Mouse (Mus musculus): ENCODE results near the gene Nrxn1. TPM values are rescaled to one million over a fixed set of nuclear protein-coding genes. Genes with fewer than 3 reads are reported as not detected.

The Nrxn1 gene
- polyA plus RNA-seq, 1 experiment: not detected

DNA sequence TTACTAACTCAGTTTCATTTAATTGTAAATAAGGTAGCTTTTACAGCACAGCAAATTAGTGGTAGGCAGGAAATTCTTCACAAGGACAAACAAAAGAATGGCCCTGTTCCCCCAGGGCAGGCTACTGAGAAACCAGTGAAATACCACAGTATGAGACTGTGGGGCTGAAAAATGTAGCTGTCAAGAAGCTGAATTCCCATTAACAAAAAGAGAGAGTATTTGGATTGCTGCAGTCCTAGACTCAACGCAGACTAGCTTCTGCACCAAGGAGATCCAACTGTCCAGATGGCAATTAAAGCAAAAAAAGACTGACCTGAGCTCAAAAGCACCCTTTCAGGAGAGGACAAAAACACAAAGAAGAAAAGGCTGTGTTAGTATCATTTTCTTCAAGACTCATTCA, 324.7 kb downstream of the Nrxn1 start:
- H3K36me3 ChIP-seq (ENCODE audit: control insufficient read depth): no peaks in the 10 kb centered on the region
- TF ChIP-seq TAL1 (IDR thresholded peaks at IDR 0.05; ENCODE audit: low read length): no peak
- no peaks in the 10 kb centered on the region for H3K27me3 ChIP-seq (ENCODE audit: control insufficient read depth)
- H3K4me3 ChIP-seq (replicated peaks): no peak overlapping the region
- H3K9me3 ChIP-seq (ENCODE audit: control insufficient read depth, low read length): peaks cover 2% of the 10 kb centered on the region; the same call in 1 of the 2 replicates
- no peaks in the 10 kb centered on the region for H3K4me1 ChIP-seq (ENCODE audit: control insufficient read depth)

DNA sequence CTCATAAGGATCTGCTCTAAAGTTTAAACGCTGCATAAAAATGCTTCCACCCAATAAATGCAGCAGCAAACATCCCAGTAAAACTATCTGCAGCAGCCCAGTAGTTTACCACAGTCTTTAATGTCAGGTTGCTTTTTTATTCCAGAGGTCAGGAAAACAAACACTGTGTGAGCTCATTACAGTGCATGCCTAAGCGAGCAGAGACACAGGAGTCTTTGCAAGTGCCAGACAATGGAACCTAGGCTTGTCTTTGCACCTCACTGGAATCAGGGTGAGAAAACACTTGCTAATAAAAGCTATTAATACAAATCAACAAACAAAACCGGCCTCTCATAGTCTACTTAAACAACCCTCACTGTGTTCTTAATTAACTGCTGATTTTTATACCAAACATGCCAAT, 365.7 kb downstream of the Nrxn1 start:
- no peaks in the 10 kb centered on the region for H3K36me3 ChIP-seq (ENCODE audit: control insufficient read depth)
- no peak overlapping the region for H3K4me3 ChIP-seq (replicated peaks)
- no peaks in the 10 kb centered on the region for H3K9me3 ChIP-seq (ENCODE audit: control insufficient read depth, low read length)
- H3K4me1 ChIP-seq (ENCODE audit: control insufficient read depth): no peaks in the 10 kb centered on the region
- no peak for TF ChIP-seq TAL1 (IDR thresholded peaks at IDR 0.05; ENCODE audit: low read length)
- no peak for TF ChIP-seq GATA1 (IDR thresholded peaks at IDR 0.05; ENCODE audit: low read length)
- H3K27me3 ChIP-seq (ENCODE audit: control insufficient read depth): no peaks in the 10 kb centered on the region

DNA sequence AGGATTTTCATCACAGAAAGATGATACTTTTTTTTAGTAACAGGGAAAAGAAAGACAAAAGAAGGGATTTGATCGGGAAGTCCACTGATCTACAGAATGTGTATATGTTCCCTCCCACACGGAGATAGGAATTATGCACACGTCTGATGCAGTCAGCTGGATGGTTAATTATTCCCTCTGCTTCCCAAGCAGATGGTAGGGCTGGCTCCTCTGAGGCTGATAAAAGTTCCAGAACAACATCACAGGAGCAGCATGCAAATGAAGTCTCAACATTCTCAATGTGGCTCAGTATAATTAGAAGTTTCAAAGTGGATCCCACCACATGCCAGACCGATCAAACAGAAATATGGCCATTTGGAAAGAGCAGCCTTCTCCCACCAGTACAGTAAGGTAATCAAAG, 388.1 kb downstream of the Nrxn1 start:
- Histone ChIP-seq H3K36me3 (ENCODE audit: control insufficient read depth) (no peaks in the 10 kb centered on the region), H3K4me3 (replicated peaks) (no peak overlapping the region), H3K27me3 (ENCODE audit: control insufficient read depth) (no peaks in the 10 kb centered on the region), H3K9me3 (ENCODE audit: control insufficient read depth, low read length) (peaks cover 7% of the 10 kb centered on the region; the same call in 1 of the 2 replicates), H3K4me1 (ENCODE audit: control insufficient read depth) (no peaks in the 10 kb centered on the region)
- TF ChIP-seq TAL1 (IDR thresholded peaks at IDR 0.05; ENCODE audit: low read length) (no peak), GATA1 (IDR thresholded peaks at IDR 0.05; ENCODE audit: low read length) (no peak)

DNA sequence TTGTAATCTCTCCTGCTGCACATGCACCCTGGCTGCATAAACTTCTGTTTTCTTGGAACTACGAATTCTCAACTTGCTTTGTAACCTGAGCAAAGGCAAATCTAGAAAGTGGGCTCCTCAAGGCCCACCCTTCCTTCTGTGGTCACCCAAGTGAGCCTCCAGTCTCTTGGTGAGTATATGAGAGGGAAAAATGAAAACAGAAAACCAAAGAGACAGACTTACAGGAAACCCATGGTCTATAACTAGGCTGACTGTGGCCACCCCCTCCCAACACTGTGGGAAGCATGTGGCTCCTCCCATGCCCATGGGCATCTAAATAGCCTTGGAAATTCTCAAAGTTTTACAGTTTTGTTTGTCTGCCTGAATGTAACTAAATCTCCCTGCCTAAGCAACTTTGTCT, 390.2 kb downstream of the Nrxn1 start:
- TF ChIP-seq TAL1 (IDR thresholded peaks at IDR 0.05; ENCODE audit: low read length): no peak
- no peak for TF ChIP-seq GATA1 (IDR thresholded peaks at IDR 0.05; ENCODE audit: low read length)
- Histone ChIP-seq H3K27me3 (ENCODE audit: control insufficient read depth) (no peaks in the 10 kb centered on the region), H3K9me3 (ENCODE audit: control insufficient read depth, low read length) (peaks cover 7% of the 10 kb centered on the region; the same call in 1 of the 2 replicates), H3K4me1 (ENCODE audit: control insufficient read depth) (no peaks in the 10 kb centered on the region), H3K36me3 (ENCODE audit: control insufficient read depth) (no peaks in the 10 kb centered on the region), H3K4me3 (replicated peaks) (no peak overlapping the region)

DNA sequence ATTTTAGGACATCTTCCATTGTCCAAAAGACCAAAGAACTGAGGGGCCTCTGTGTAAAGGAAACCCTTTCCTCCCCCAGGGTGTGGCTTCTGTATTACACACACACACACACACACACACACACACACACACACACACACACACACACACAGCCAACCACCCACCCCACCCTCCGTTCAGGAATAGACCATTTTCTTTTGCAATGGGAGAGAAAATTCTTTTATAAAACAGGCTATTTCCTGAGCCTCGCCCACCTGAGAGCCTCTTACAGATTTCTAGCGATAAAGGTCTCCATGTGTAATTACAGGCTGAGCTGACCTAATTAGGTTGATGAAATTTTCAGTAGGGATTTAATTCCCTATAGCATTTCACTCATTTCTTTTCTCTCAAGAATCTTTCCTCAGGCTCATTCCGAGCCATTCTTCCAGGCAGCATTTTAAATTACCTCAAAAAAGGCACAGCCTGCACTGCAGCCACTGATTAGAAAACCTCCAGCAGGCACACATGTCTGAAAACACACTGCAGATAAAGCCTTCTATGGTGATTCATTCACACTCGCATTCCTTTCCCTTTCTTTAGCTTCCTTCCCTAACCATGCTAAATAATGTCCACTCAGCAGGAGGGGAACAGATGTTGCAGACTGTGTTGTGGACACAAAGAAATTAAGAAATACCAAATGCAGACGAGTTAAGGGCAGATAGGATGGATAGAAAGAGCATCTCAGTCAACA, 396.6 kb downstream of the Nrxn1 start:
- no peaks in the 10 kb centered on the region for H3K27me3 ChIP-seq (ENCODE audit: control insufficient read depth)
- H3K9me3 ChIP-seq (ENCODE audit: control insufficient read depth, low read length): peaks cover 5% of the 10 kb centered on the region; the same call in 1 of the 2 replicates
- TF ChIP-seq GATA1 (IDR thresholded peaks at IDR 0.05; ENCODE audit: low read length) (no peak), TAL1 (IDR thresholded peaks at IDR 0.05; ENCODE audit: low read length) (no peak)
- no peak overlapping the region for H3K4me3 ChIP-seq (replicated peaks)
- H3K4me1 ChIP-seq (ENCODE audit: control insufficient read depth): no peaks in the 10 kb centered on the region
- H3K36me3 ChIP-seq (ENCODE audit: control insufficient read depth): no peaks in the 10 kb centered on the region

DNA sequence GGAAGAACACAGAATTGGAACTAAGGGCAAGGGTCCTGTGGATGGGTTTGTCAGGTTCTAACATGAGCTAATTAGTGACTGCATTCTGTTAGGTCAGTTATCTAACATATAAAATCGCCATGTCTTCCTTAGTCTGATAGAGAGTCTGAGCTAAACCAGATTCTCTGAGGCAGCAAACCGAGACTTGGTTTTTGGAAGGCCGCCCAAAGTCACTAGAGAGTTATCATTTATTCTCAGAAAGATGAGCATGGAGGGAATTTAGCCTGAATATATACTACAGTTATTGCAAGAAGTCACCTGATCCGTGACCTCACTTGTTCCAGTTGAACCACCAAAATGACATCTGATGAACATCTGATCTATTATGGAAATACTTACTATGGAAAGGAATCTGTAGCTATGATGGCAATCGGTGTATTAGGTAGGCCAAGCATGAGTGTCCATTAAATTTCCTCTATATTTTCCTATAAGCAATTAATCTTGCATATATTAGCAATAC, 397.7 kb downstream of the Nrxn1 start:
- no peaks in the 10 kb centered on the region for H3K27me3 ChIP-seq (ENCODE audit: control insufficient read depth)
- H3K4me3 ChIP-seq (replicated peaks): no peak overlapping the region
- no peaks in the 10 kb centered on the region for H3K9me3 ChIP-seq (ENCODE audit: control insufficient read depth, low read length)
- H3K36me3 ChIP-seq (ENCODE audit: control insufficient read depth): no peaks in the 10 kb centered on the region
- no peak for TF ChIP-seq TAL1 (IDR thresholded peaks at IDR 0.05; ENCODE audit: low read length)
- no peak for TF ChIP-seq GATA1 (IDR thresholded peaks at IDR 0.05; ENCODE audit: low read length)
- no peaks in the 10 kb centered on the region for H3K4me1 ChIP-seq (ENCODE audit: control insufficient read depth)

DNA sequence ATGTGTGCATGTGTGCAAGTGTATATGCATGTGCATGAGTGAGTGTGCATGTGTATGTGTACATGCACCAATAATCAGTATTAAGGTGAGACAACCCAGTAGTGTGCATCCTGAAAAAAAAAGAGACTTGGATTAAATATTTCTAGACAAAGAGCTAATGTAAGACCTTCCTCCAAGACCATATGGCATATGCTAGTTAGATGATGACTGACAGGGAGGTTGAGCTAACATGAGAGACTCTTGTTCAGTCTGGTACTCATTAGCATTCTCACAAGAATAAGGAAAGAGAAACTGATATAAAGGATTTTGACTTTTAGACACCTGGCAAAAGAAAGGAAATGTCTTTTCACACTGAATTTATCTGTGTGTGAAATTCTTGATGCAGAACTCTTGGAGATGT, 408.7 kb downstream of the Nrxn1 start:
- H3K9me3 ChIP-seq (ENCODE audit: control insufficient read depth, low read length): no peaks in the 10 kb centered on the region
- no peaks in the 10 kb centered on the region for H3K27me3 ChIP-seq (ENCODE audit: control insufficient read depth)
- H3K4me3 ChIP-seq (replicated peaks): no peak overlapping the region
- no peaks in the 10 kb centered on the region for H3K4me1 ChIP-seq (ENCODE audit: control insufficient read depth)
- no peaks in the 10 kb centered on the region for H3K36me3 ChIP-seq (ENCODE audit: control insufficient read depth)
- TF ChIP-seq GATA1 (IDR thresholded peaks at IDR 0.05; ENCODE audit: low read length) (no peak), TAL1 (IDR thresholded peaks at IDR 0.05; ENCODE audit: low read length) (no peak)

DNA sequence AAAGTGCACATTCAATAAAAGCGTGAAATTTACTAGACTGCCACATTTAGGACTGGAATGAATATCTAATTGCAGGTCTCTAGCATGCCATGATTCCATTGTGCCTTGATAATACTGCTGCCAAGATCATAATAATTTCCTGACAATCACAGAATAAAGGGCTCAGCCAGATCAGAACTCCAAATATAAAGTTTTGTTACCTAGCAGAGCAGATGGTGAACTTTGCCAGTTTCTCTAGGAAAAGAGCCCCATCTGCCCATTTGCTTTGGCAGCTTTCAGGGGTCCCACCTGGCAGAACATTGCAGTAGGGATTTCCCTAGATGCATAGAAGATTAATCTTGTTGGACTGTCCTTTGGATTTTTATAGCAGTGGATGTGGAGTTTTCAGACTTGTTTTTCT, 411.9 kb downstream of the Nrxn1 start:
- Histone ChIP-seq H3K4me1 (ENCODE audit: control insufficient read depth) (no peaks in the 10 kb centered on the region), H3K36me3 (ENCODE audit: control insufficient read depth) (no peaks in the 10 kb centered on the region), H3K9me3 (ENCODE audit: control insufficient read depth, low read length) (no peaks in the 10 kb centered on the region), H3K4me3 (replicated peaks) (no peak overlapping the region), H3K27me3 (ENCODE audit: control insufficient read depth) (no peaks in the 10 kb centered on the region)
- TF ChIP-seq TAL1 (IDR thresholded peaks at IDR 0.05; ENCODE audit: low read length) (no peak), GATA1 (IDR thresholded peaks at IDR 0.05; ENCODE audit: low read length) (no peak)

DNA sequence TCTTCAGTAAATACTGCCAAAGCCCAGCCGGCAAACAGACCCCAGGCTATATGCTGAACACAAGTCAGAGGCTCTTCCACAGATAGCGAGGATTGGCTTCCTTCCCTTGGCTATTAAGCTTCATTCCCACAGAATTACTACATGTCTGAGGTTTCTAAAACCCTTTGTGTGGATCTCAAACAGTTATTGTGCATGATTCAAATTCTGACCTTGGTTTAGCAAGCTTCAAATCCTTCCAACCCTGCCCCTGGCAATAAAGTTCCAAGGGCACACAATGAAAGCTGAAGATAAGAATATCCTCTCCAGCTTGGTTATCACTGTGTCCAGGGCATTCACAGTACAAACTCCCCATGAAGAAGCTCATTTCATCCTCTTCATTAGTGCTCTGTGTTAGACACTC, 416.2 kb downstream of the Nrxn1 start:
- no peaks in the 10 kb centered on the region for H3K4me1 ChIP-seq (ENCODE audit: control insufficient read depth)
- TF ChIP-seq TAL1 (IDR thresholded peaks at IDR 0.05; ENCODE audit: low read length): no peak
- no peak for TF ChIP-seq GATA1 (IDR thresholded peaks at IDR 0.05; ENCODE audit: low read length)

More for the DNA sequence above, 416.2 kb downstream of the Nrxn1 start:
- H3K27me3 ChIP-seq (ENCODE audit: control insufficient read depth): no peaks in the 10 kb centered on the region
- H3K9me3 ChIP-seq (ENCODE audit: control insufficient read depth, low read length): no peaks in the 10 kb centered on the region
- no peak overlapping the region for H3K4me3 ChIP-seq (replicated peaks)
- no peaks in the 10 kb centered on the region for H3K36me3 ChIP-seq (ENCODE audit: control insufficient read depth)

Data from erythroblast, embryonic 14.5 days (primary cell).